Mouse (Mus musculus): ENCODE measurements around the gene Lrit2.

- TF ChIP-seq CTCF (IDR thresholded peaks at IDR 0.05; ENCODE audit: low read depth) (peak; percentile 88), EP300 (IDR thresholded peaks at IDR 0.05; ENCODE audit: low read depth) (no peak)
Observed at GRCm38 (mm10) chr14:37033241-37033640, 34.5 kb upstream of the Lrit2 start.
